Mouse (Mus musculus) urinary bladder, postnatal 10 days (tissue): ENCODE data around the gene Itih2.

Source experiments
- DNase-seq: peaks from one replicate; pipeline ENCODE4 v3.0.0; 2022; ENCODE audit warnings: low spot score

Itih2 gene

DNA sequence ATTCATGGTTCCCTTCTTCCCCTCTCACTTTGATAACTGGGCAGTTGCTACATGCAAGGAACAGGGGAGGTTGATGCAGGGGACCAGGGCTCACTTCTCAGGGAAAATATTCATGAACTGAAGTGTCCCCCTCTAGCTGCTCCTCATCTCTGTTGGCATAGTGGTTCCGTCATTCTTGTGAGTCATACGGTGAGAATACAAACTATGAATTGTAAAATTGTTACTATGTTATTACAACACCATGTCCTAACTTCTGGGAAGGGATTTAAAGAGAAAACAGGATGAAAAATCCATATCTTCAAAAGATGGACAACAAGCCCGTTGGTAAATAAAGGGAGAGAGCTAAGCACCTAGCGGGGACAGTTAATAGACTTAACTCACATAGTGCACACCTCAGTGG lies at the start of gene Itih2:
TSS of gene Itih2 (minus strand) at position 101 of the 400 bp plus-strand sequence.
- no peak for DNase-seq

DNA sequence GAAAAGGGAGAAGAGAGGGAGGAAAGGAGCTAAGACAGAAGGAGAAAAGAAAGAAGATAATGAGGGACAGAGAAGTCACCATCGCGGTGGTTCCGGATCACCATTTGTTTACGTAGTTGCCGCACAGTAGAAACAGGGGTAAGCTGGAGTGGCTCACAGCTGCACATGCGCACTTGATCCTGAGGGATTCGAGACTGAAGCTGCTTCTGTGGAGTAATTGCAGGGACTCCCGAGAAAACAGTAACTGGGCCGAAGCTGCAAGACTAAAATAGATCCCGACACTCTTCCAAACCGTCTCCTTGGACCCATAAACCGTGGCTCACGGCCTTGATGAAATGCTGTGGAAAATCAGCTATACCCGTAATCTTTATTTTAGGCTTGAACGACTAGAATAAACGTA lies 38.8 kb upstream of the Itih2 start:
- DNase-seq, result no peak

DNA sequence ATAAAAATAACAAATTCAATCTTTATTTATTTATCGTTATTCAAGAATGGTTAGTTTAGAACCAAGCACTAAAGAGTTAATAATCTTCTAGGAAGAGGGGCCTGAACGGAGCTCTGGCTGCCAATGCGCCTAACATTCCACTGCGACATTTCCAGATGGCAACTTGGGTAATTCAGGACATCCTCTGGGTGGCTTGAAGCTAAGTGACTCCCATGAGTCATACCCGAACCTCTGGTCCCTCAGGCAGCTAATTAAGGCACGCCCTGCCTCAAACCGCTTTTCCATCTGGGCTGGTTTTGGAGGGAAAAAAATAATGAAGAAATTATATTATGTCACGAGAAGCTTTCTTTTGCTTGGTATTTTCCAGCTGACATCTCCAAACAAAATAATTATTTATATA lies 36.8 kb upstream of the Itih2 start:
- DNase-seq, result no peak

DNA sequence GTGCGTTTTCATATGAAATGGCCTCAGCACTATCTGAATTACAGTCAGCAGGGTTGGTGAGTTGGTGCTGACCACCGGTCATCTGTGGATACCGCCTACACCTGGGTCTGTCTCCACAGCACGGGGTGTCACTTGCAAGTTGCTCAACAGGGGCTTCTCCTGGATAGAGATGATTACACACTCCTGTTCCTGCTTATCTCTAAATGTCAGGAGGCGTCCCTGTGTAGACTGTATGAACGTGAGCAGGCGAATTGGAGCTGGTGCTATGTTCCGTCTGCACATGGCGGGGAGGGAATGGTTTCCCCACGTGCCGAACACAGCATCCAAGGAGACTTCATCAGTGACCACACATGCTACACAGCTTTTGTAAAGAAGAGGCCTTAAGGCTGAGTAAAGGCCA lies 36.1 kb upstream of the Itih2 start:
- DNase-seq, result no peak

DNA sequence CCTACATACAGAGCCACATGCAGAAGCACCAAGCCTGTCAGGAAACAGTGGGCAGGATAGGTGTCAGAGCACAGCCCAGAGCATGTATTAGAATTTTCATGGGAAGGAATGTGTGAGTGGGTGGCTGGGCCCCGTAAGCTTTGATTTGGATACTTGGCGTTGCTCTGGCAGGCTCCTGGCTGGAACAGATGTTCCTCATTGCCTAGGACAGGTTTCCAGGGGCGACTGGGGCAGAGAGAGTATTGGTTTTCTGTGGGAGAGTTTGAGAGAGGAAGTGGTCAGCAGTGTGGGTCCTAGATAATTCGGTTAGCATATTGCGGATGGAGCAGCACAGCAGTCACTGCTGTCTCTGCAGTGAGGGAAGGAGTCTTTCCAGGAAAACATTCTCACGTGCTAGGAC lies 35.4 kb upstream of the Itih2 start:
- no peak for DNase-seq

- no peak for DNase-seq
These were observed 30.8 kb upstream of the Itih2 start for GRCm38 (mm10) chr2:10162011-10162410.

DNA sequence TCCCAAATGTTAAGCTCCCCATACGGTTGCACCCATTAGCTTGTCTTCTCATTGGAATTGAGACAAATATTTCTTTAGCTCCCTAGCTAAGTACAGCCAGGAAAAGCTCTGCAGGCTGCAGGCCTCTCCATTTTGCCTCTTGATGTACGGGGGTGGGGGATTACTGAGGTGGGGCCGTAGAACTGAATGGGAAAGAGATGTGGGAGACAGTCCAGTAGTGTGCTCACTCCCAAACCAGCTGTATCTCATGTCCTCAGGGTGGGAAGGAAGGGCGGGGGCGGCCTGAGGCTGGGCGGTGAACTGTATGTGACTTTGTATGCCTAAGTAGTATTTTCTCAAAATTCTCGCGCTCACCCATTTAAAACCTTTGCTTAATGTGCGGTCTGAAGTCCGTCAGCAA lies 26.0 kb upstream of the Itih2 start:
- DNase-seq, result no peak

- no peak for DNase-seq
These were observed 22.2 kb upstream of the Itih2 start, which contains the start of gene Itih5 for GRCm38 (mm10) chr2:10153201-10154075. TSS of gene Itih5 (plus strand) at chr2:10153571.

DNA sequence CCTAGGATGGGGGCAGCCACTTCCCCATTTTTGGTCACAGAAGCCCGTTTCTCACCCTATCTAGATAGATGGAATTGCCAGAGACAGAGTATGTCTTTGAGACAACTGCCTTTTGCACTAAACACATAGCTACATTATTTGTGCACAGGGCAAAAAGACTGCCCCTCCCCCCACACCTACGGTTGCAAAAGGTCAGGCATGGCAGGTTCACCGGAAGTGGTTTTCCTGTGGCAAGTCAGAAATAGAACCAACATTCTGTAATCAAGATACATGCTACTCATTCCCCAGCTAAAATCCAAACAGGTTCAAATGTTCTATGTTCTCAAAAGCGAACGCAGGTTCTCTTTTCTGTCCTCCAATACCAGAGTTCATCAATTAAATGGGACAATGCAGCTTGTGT lies 21.4 kb upstream of the Itih2 start:
- DNase-seq, result no peak

- DNase-seq, result no peak
These were observed 16.0 kb upstream of the Itih2 start for GRCm38 (mm10) chr2:10147176-10147575.

DNA sequence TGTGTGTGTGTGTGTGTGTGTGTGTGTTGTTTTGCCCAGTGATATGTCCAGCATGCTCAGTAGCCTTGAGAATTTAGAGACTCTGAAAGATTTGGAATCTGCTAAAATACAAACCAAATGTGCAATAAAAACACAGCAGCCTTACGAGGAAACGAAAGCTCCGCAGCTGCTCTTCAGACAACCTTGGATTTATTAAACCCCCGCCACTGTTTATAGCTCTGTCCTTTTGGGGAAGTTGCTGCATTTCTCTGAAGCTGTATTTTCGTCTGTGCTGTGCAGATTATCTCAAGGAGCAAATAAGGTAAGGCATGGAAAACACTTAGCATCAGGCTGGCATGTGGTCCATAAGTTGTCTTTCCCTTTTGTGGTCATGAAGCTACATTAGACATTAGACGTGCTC lies 14.3 kb upstream of the Itih2 start:
- DNase-seq, result no peak

GRCm38 (mm10) chr2:10142472-10143454 lies 11.6 kb upstream of the Itih2 start:
- DNase-seq, result no peak

DNA sequence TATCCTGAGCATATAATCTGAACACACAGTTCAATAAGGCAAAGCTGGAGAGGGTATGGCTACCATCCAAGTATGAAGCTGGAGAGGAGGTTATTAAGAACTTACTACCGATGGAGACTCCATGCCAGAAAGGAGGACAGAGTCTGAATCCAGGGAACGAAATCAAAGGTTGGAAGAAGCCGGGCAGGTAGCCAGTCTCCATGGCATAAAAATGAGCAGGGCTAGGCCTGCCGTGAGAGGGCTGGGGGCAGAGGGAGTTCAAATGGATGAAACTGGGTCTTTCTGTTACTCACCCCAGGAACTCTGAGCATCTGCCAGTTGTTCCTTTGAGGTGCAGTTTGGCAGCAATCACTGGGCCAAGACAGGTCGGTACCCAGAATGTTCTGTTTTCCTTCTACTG lies 9.3 kb upstream of the Itih2 start:
- DNase-seq, result no peak

DNA sequence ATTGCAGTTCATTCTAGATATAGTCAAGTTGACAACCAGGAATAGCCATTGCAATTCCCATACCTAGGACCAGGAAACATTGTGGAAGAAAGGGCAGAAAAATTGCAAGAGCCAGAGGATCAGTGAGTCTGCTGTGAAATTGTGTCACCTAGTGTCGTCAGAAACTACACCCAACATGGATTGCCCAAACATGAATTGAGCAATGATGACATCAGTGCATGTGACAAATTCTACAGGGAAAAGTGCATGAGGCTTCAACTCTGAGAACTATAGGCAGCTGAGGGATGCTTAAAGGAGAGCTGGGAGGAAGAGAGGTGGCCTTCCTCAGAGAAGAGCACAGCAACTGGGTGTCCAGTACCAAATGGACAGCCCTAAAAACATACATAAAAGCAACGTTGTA lies 6.1 kb upstream of the Itih2 start:
- DNase-seq, result no peak

DNA sequence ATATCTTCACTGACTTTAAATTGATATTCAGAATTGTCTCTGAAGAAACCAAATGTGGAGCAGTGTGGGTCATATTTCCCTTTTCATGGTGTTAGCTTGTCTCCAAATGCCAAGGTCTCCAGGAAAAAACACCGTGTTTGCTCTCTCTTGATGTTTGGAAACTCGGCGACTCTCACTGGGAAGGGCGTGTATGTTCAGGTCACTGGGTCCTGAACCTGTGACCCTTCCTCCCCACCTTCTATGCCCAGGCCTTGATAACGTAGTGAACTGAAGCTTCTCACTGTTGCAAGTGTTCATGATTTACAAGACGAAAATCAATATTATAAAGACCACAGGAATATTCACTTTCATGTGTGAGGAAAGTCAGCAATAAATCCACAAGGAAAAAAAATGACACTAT lies 2.7 kb upstream of the Itih2 start:
- no peak for DNase-seq

DNA sequence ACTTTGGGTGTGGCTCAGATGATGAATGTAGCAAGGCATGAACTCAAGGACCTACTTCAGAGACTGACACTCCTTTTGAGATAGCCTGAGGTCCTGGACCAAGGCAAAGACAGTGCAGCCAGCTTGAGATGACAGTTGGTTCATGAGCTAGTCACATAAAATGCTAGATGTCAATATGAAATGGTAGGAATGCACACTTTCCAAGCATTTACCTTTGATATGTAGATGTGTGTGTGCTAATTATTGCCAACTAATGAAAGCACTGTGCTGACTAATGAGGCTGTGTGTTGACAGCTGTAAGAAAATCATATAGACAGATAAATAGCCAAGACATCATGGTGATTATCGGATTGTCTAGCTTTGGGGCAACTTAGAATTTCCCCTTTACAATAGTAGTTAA lies 932 bp upstream of the Itih2 start:
- no peak for DNase-seq

- no peak for DNase-seq
These were observed 730 bp downstream of the Itih2 start for GRCm38 (mm10) chr2:10130341-10130990.

- no peak for DNase-seq
These were observed 2.6 kb downstream of the Itih2 start for GRCm38 (mm10) chr2:10128571-10128970.

- DNase-seq, result no peak
These were observed 3.7 kb downstream of the Itih2 start for GRCm38 (mm10) chr2:10127471-10127870.

DNA sequence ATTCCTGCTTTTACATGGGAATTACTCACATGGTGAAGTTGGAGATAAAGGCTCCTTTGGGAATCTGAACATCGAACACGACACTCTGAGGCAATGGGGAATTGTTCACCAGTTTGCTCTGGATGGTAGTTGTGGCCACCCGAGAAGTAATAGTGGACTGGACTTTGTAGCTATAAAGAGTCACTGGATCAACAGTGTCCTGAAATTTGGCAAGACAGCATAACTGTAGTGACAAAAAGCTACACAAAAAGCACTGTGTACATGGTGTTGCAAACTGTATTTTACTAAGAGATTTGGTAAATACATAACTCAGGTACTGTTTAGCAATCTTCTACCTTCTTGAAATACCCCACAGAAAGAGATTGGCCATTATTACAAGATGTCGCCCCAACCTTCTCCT lies 5.1 kb downstream of the Itih2 start:
- DNase-seq, result no peak

DNA sequence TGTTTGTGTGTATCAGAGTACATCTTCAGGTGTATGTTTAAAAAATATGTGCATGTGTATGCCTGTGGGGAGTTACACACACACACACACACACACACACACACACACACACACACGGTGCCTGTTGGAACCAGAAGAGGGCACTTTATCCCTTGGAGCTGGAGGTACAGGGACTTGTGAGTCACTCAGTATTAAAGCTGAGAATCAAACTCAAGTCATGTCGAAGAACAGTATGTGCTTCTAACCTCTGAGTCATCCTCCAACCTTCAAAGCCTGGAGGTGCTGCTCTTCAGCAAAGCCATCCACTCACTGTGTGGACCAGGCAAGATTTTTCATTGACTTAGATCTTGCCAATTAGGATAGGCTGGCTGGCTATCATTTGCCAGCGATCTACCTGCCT lies 9.4 kb downstream of the Itih2 start:
- DNase-seq, result no peak

DNA sequence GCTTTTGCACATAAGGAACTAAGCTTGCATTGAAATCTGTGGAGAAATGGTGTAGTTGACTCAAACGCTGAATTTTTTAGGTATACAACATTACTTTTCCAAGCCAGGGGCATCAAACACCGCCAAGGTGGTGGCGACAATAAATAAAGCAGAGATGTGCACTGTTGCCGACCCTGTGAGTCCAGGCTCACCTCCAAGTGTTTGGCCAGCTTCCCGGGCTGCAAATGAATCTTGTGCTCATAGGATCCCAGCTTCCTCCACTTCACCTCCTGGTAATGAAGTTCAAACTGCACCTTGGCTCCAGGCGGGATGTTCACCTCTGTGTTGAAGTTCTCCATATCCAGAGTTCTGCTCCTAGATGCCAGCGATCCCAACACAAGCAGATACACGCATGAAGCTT lies 11.9 kb downstream of the Itih2 start:
- no peak for DNase-seq
